Mouse (Mus musculus) forebrain, embryonic 12.5 days (tissue): ENCODE measurements around the gene Pgghg. TPM values are rescaled to one million over a fixed set of nuclear protein-coding genes. Genes with fewer than 3 reads are reported as not detected.

Experiments
- ATAC-seq: fragments of 200-750 bp; cut with Nextera tagmentation; 2 replicates; pipeline ENCODE4 v1.8.0; 2017; ENCODE audit warnings: moderate TSS enrichment; ENCODE audit not compliant: low FRiP score
- H3K27ac ChIP-seq: fragments of 300-500 bp; sonication (generic); 2 replicates; pipeline ENCODE4 v1.5.1; 2016; ENCODE audit warnings: mild to moderate bottlenecking
- H3K27me3 ChIP-seq: fragments of 300-500 bp; sonication (generic); 2 replicates; pipeline ENCODE4 v1.6.1; 2016; ENCODE audit warnings: mild to moderate bottlenecking
- H3K36me3 ChIP-seq: fragments of 300-500 bp; sonication (generic); replicated peaks from 2 replicates; pipeline ENCODE4 v1.6.1; 2016; ENCODE audit warnings: mild to moderate bottlenecking
- H3K4me1 ChIP-seq: fragments of 300-500 bp; sonication (generic); 2 replicates; pipeline ENCODE4 v1.6.1; 2016
- H3K4me2 ChIP-seq: fragments of 300-500 bp; sonication (generic); 2 replicates; pipeline ENCODE4 v1.6.1; 2016; ENCODE audit warnings: mild to moderate bottlenecking, moderate library complexity
- H3K4me3 ChIP-seq: fragments of 300-500 bp; sonication (generic); replicated peaks from 2 replicates; pipeline ENCODE4 v1.5.1; 2016; ENCODE audit warnings: mild to moderate bottlenecking
- H3K9ac ChIP-seq: fragments of 300-500 bp; sonication (generic); 2 replicates; pipeline ENCODE4 v1.6.1; 2016; ENCODE audit warnings: mild to moderate bottlenecking
- H3K9me3 ChIP-seq: fragments of 300-500 bp; sonication (generic); 2 replicates; pipeline ENCODE4 v1.6.1; 2016
- WGBS: fragments of 180-500 bp; shearing (Covaris S2); methylation state at CpG from one replicate; pipeline ENCODE4 v1.1.7; 2016; 5-methylcytosine and 5-hydroxymethylcytosine counted together
- polyA plus RNA-seq: library from polyadenylated mRNA; unstranded; fragments of >200 nt; fragmentation: Nextera tagmentation; extraction: Ambion mirVana; gene quantifications from 2 replicates; pipeline ENCODE4 v1.2.1, GENCODE M21; 2016

The Pgghg gene
- polyA plus RNA-seq, 1 experiment from 2014 or later: 12.9 TPM

- Histone ChIP-seq H3K4me1 (peaks cover 16% of the 10 kb centered on the region), H3K27me3 (peaks cover 4% of the 10 kb centered on the region; the same call in 1 of the 2 replicates), H3K4me2 (no peak overlapping the region), H3K9ac (no peak overlapping the region), H3K9me3 (no peaks in the 10 kb centered on the region), H3K36me3 (no peaks in the 10 kb centered on the region), H3K27ac (no peak overlapping the region), H3K4me3 (no peak overlapping the region)
- 26% methylated on average over 2 of the region's 2 CpGs for WGBS
- ATAC-seq: no peak
These were observed 2.3 kb upstream of the Pgghg start for GRCm38 (mm10) chr7:140938896-140939295.

GRCm38 (mm10) chr7:140939669-140940171 is 1.5 kb upstream of the Pgghg start:
- WGBS: 13% methylated on average over 8 of the region's 8 CpGs
- ATAC-seq: no peak
- Histone ChIP-seq H3K27me3 (peaks cover 4% of the 10 kb centered on the region; the same call in 1 of the 2 replicates), H3K9me3 (no peaks in the 10 kb centered on the region), H3K4me1 (peaks cover 16% of the 10 kb centered on the region), H3K4me2 (no peak overlapping the region), H3K36me3 (no peaks in the 10 kb centered on the region; the same call in 1 of the 2 replicates), H3K27ac (no peak overlapping the region), H3K4me3 (no peak overlapping the region), H3K9ac (no peak overlapping the region)

- Histone ChIP-seq H3K9ac (peak overlapping the region; percentile 69), H3K27me3 (peaks cover 4% of the 10 kb centered on the region; the same call in 1 of the 2 replicates), H3K4me2 (peak overlapping the region; percentile 65), H3K36me3 (peaks cover 8% of the 10 kb centered on the region; the same call in 1 of the 2 replicates), H3K4me1 (peaks cover 16% of the 10 kb centered on the region), H3K4me3 (peak overlapping the region; percentile 48), H3K9me3 (no peaks in the 10 kb centered on the region), H3K27ac (no peak overlapping the region)
- no peak for ATAC-seq
- 65% methylated on average over 9 of the region's 9 CpGs for WGBS
These were observed 1.1 kb downstream of the Pgghg start for GRCm38 (mm10) chr7:140942341-140942740.

- Histone ChIP-seq H3K4me1 (peaks cover 16% of the 10 kb centered on the region), H3K9ac (no peak overlapping the region), H3K4me2 (no peak overlapping the region), H3K9me3 (no peaks in the 10 kb centered on the region), H3K36me3 (peaks cover 8% of the 10 kb centered on the region; the same call in 1 of the 2 replicates), H3K4me3 (no peak overlapping the region), H3K27ac (no peak overlapping the region), H3K27me3 (peaks cover 4% of the 10 kb centered on the region; the same call in 1 of the 2 replicates)
- 89% methylated on average over 10 of the region's 10 CpGs for WGBS
- ATAC-seq: no peak
These were observed 1.6 kb downstream of the Pgghg start for GRCm38 (mm10) chr7:140942811-140943210.

- no peak overlapping the region for H3K4me3 ChIP-seq
- no peaks in the 10 kb centered on the region for H3K9me3 ChIP-seq
- WGBS: 90% methylated on average over 4 of the region's 4 CpGs
- peaks cover 16% of the 10 kb centered on the region for H3K4me1 ChIP-seq
- peaks cover 4% of the 10 kb centered on the region; the same call in 1 of the 2 replicates for H3K27me3 ChIP-seq
- ATAC-seq: no peak
- H3K36me3 ChIP-seq: peaks cover 14% of the 10 kb centered on the region; the same call in 1 of the 2 replicates
- H3K9ac ChIP-seq: no peak overlapping the region
- no peak overlapping the region for H3K4me2 ChIP-seq
- no peak overlapping the region for H3K27ac ChIP-seq
These were observed 2.2 kb downstream of the Pgghg start for GRCm38 (mm10) chr7:140943356-140943755.

GRCm38 (mm10) chr7:140944236-140944635 is 3.0 kb downstream of the Pgghg start:
- 94% methylated on average over 7 of the region's 7 CpGs for WGBS
- no peak overlapping the region for H3K9ac ChIP-seq
- no peak overlapping the region for H3K4me2 ChIP-seq

GRCm38 (mm10) chr7:140945247-140945646 is 4.1 kb downstream of the Pgghg start:
- H3K36me3 ChIP-seq: peaks cover 14% of the 10 kb centered on the region; the same call in 1 of the 2 replicates
- H3K4me2 ChIP-seq: no peak overlapping the region
- no peak overlapping the region for H3K27ac ChIP-seq
- no peak overlapping the region for H3K4me3 ChIP-seq
- 0 out of 2 replicates have a peak, but pooled peaks cover 4% of the 10 kb centered on the region for H3K27me3 ChIP-seq
- H3K9me3 ChIP-seq: no peaks in the 10 kb centered on the region
- 94% methylated on average over 5 of the region's 5 CpGs for WGBS
- no peak overlapping the region for H3K9ac ChIP-seq
- peaks cover 13% of the 10 kb centered on the region for H3K4me1 ChIP-seq
- no peak for ATAC-seq

More at GRCm38 (mm10) chr7:140944236-140944635, 3.0 kb downstream of the Pgghg start:
- Histone ChIP-seq H3K36me3 (peaks cover 14% of the 10 kb centered on the region; the same call in 1 of the 2 replicates), H3K4me1 (peaks cover 16% of the 10 kb centered on the region), H3K4me3 (no peak overlapping the region), H3K27ac (no peak overlapping the region), H3K27me3 (peaks cover 4% of the 10 kb centered on the region; the same call in 1 of the 2 replicates), H3K9me3 (no peaks in the 10 kb centered on the region)
- no peak for ATAC-seq

- WGBS: 95% methylated on average over 10 of the region's 10 CpGs
These were observed 5.1 kb downstream of the Pgghg start for GRCm38 (mm10) chr7:140946311-140946710.

GRCm38 (mm10) chr7:140946980-140947379 is 5.8 kb downstream of the Pgghg start:
- no peak overlapping the region for H3K27ac ChIP-seq
- peaks cover 20% of the 10 kb centered on the region for H3K4me1 ChIP-seq
- no peaks in the 10 kb centered on the region for H3K9me3 ChIP-seq
- peaks cover 14% of the 10 kb centered on the region; the same call in 1 of the 2 replicates for H3K36me3 ChIP-seq
- 0 out of 2 replicates have a peak, but pooled peaks cover 4% of the 10 kb centered on the region for H3K27me3 ChIP-seq
- H3K4me2 ChIP-seq: no peak overlapping the region
- H3K9ac ChIP-seq: no peak overlapping the region
- no peak overlapping the region for H3K4me3 ChIP-seq
- ATAC-seq: no peak
- 78% methylated on average over 7 of the region's 7 CpGs for WGBS

More at GRCm38 (mm10) chr7:140946311-140946710, 5.1 kb downstream of the Pgghg start:
- Histone ChIP-seq H3K4me3 (no peak overlapping the region), H3K9ac (no peak overlapping the region), H3K27me3 (0 out of 2 replicates have a peak, but pooled peaks cover 4% of the 10 kb centered on the region), H3K27ac (no peak overlapping the region), H3K36me3 (peaks cover 14% of the 10 kb centered on the region; the same call in 1 of the 2 replicates), H3K4me2 (no peak overlapping the region), H3K4me1 (peaks cover 24% of the 10 kb centered on the region), H3K9me3 (no peaks in the 10 kb centered on the region)
- no peak for ATAC-seq

- 92% methylated on average over 8 of the region's 8 CpGs for WGBS
- H3K9me3 ChIP-seq: no peaks in the 10 kb centered on the region
- no peak overlapping the region for H3K9ac ChIP-seq
- ATAC-seq: no peak
- H3K27me3 ChIP-seq: no peaks in the 10 kb centered on the region
- peaks cover 14% of the 10 kb centered on the region; the same call in 1 of the 2 replicates for H3K36me3 ChIP-seq
- no peak overlapping the region for H3K27ac ChIP-seq
- peaks cover 15% of the 10 kb centered on the region for H3K4me1 ChIP-seq
- H3K4me3 ChIP-seq: no peak overlapping the region
- no peak overlapping the region for H3K4me2 ChIP-seq
These were observed 7.0 kb downstream of the Pgghg start for GRCm38 (mm10) chr7:140948161-140948560.

GRCm38 (mm10) chr7:140949255-140949654 is 8.1 kb downstream of the Pgghg start:
- H3K27me3 ChIP-seq: no peaks in the 10 kb centered on the region
- H3K9ac ChIP-seq: no peak overlapping the region
- WGBS: 92% methylated on average over 6 of the region's 6 CpGs
- peaks cover 14% of the 10 kb centered on the region; the same call in 1 of the 2 replicates for H3K36me3 ChIP-seq
- H3K4me2 ChIP-seq: no peak overlapping the region
- H3K27ac ChIP-seq: no peak overlapping the region
- peaks cover 19% of the 10 kb centered on the region for H3K4me1 ChIP-seq
- no peak overlapping the region for H3K4me3 ChIP-seq
- ATAC-seq: no peak
- no peaks in the 10 kb centered on the region for H3K9me3 ChIP-seq

GRCm38 (mm10) chr7:140949824-140950530 is 8.8 kb downstream of the Pgghg start, which contains the start of gene Ifitm5:
Ifitm5 (minus strand) TSS chr7:140950291.
- no peak within 1 kb of the TSS for H3K9ac ChIP-seq
- H3K27ac ChIP-seq: no peak within 1 kb of the TSS
- H3K4me2 ChIP-seq: no peak within 1 kb of the TSS
- ATAC-seq: no peak
- H3K9me3 ChIP-seq: no peaks in the 10 kb centered on the region
- peaks cover 14% of the 10 kb centered on the region; the same call in 1 of the 2 replicates for H3K36me3 ChIP-seq
- 78% methylated on average over 16 of the region's 16 CpGs for WGBS
- no peaks in the 10 kb centered on the region for H3K27me3 ChIP-seq
- H3K4me1 ChIP-seq: peaks cover 25% of the 10 kb centered on the region
- no peak within 1 kb of the TSS for H3K4me3 ChIP-seq
